Mouse (Mus musculus) CH12F3 (cell line): ENCODE measurements around the gene Olfr131.
"Not testable (repeated sequence)": the region's sequence is repeated elsewhere in the genome, so short reads cannot be mapped to it uniquely, and the experiment has no call there.

ENCODE experiments used
- in situ Hi-C: fragments of 300-500 bp; cut with MboI; formaldehyde crosslinking; loops from 2 replicates; pipeline ENCODE4 v1.14.3; 2020; ENCODE audit warnings: low sequenced_read_pairs

The Olfr131 gene

GRCm38 (mm10) chr17:38088593-38088992 lies at the start of gene Olfr131:
Gene Olfr131, minus strand, starts transcription at chr17:38088693.
- in situ Hi-C loops: no loop called here

- in situ Hi-C loops: no loop called here
These were observed 45.9 kb upstream of the Olfr131 start, which contains the start of gene Olfr132 for GRCm38 (mm10) chr17:38134426-38134825. Gene Olfr132, minus strand, starts transcription at chr17:38134526.

GRCm38 (mm10) chr17:38125371-38125770 lies 36.9 kb upstream of the Olfr131 start:
- in situ Hi-C loops: not testable (repeated sequence)

GRCm38 (mm10) chr17:38124199-38124598 lies 35.7 kb upstream of the Olfr131 start:
- in situ Hi-C loops: not testable (repeated sequence)

GRCm38 (mm10) chr17:38082364-38082763 lies 6.1 kb downstream of the Olfr131 start:
- in situ Hi-C loops: no loop called here

GRCm38 (mm10) chr17:38063621-38064020 lies 24.9 kb downstream of the Olfr131 start, which contains the start of gene Olfr130:
Gene Olfr130, plus strand, starts transcription at chr17:38063921.
- in situ Hi-C loops: no loop called here

- in situ Hi-C loops: no loop called here
These were observed 28.5 kb downstream of the Olfr131 start, which contains the start of gene Olfr129 for GRCm38 (mm10) chr17:38059979-38060378. Gene Olfr129, minus strand, starts transcription at chr17:38060079.
